Mouse (Mus musculus) C2C12 (cell line): ENCODE data around the gene Krtap1-4.

Source experiments
- CEBPB ChIP-seq: IDR thresholded peaks from one replicate; pipeline ENCODE4 v1.6.1; 2011; ENCODE audit warnings: low read depth, mild to moderate bottlenecking, control low read depth, moderate library complexity
- CTCF ChIP-seq: IDR thresholded peaks from one replicate; pipeline ENCODE4 v1.5.1; 2011; ENCODE audit not compliant: control insufficient read depth, insufficient read depth, insufficient read length
- FOSL1 ChIP-seq: IDR thresholded peaks from one replicate; pipeline ENCODE4 v1.8.0; 2011; ENCODE audit warnings: mild to moderate bottlenecking, low read length; ENCODE audit not compliant: poor library complexity, insufficient read depth, severe bottlenecking
- MAX ChIP-seq: IDR thresholded peaks from one replicate; pipeline ENCODE4 v1.6.1; 2011; ENCODE audit warnings: mild to moderate bottlenecking, control low read depth
- MYOG ChIP-seq: IDR thresholded peaks from one replicate; pipeline ENCODE4 v1.6.1; 2011; ENCODE audit not compliant: control insufficient read depth, insufficient read length; ENCODE audit errors: extremely low read depth
- USF1 ChIP-seq: IDR thresholded peaks from one replicate; pipeline ENCODE4 v1.6.1; 2011; ENCODE audit warnings: low read depth, mild to moderate bottlenecking, control low read depth, moderate library complexity

- TF ChIP-seq CTCF, result no peak
- no peak for TF ChIP-seq USF1
- TF ChIP-seq MAX, result no peak
- TF ChIP-seq MYOG, result no peak
- no peak for TF ChIP-seq CEBPB
- no peak for TF ChIP-seq FOSL1
These were observed 10.3 kb downstream of the Krtap1-4 start for GRCm38 (mm10) chr11:99573164-99573563.
